Mouse (Mus musculus) megakaryocyte progenitor cell, adult 5-6 weeks (primary cell): ENCODE measurements at regions not wholly inside any gene's neighbourhood (a gene's known extent, or its start where the extent isn't known, plus 50 kb on each side); places are given as distances from the start of the nearest gene placed in this dataset.
A peak's percentile ranks its signal among the peaks of the same experiment; 100 is the strongest.

ENCODE experiments used
- ATAC-seq: replicated peaks from 2 replicates; pipeline ENCODE4 v1.8.0; 2016; ENCODE audit warnings: mild to moderate bottlenecking, moderate TSS enrichment, inconsistent platforms; ENCODE audit not compliant: poor library complexity

DNA sequence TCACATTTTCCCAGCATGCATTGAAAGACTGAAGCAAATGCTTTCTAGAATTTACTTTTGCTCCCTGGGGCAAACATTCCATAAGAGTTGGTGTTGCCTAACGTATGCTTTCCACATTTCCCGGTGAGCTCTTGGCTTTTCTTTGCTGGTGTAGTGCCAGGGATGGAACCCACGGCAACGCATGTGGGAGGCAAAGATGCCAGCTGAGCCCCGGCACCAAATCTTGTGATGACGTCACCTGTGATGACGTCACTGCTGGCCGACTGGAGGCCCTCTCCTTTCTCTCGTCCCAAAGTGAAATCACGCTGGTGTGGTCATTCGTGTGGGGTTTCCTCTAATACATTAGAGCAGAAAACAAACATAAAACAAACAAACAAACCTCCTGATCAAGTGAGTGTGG is 97.6 kb upstream of the Mvb12b start:
- ATAC-seq: no peak

DNA sequence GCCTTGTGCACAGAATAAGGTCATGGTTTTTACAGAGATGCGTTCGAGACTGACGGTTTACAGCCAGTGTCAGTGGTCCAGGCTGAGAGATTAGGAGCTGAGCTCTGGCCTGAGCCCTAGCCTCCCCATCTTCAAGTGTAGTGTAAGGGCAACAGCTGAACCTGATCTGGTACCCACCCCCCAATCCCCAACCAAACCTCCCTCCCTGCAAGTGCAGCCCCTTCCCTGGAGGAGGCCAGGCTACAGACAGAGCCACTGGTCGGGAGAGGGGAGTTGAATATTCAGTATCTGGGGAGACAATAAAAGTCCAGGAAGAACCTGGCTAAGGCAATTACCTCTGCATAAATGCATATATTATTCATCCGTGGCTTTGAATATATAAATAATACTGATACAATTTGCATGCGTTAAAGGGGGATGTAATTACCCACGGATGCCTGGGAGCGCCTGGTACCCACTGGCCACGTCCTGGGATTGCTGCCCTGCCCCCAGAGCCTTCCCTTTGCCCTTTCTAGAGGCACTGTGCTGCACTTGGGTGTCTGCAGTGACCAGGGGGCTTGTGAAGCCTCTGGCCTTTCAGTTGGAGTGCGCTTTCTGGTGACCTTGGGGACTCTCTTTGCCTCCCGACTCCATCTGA is 95.5 kb upstream of the Mvb12b start:
- ATAC-seq: no peak

GRCm38 (mm10) chr2:33981936-33982335 is 94.2 kb upstream of the Mvb12b start:
- ATAC-seq: no peak

DNA sequence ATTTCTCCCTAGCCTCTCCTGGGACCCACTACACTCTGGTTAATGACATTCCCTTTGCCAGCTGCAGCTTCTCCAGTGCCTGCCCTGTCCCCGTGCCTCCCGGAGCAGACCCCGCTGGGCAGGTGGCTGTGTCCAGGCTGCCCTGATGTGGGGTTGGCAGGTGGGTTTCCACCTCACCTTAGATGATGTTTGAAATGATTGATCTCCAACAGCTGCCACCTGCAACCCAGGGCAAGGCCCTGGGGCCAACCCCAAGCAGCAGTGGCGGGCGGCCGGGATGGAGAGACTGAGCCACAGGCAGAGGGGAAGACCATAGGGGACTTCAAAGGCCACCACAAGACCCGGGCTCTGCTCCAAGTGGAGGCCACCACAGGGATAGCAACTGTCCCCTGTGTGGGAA is 93.6 kb upstream of the Mvb12b start:
- ATAC-seq: no peak

DNA sequence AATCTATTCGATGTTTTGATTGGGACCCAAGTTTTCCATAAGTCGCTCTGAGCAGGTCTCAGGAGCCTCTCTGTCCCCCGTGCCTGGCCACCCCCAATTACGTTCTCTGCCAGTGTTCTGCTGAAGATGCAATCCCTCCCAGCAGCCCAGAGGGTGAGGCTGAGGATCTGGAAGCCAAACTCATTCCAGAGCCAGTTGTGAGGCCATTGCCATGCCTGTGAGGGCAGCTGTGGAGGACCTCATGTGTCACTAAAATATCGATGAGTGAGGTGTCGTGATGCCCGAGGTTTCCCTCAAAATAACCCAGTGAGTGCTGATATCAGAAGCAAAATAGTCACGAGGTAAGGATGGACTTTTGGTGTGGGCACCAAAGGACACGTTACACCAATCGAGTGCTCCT is 93.1 kb upstream of the Mvb12b start:
- ATAC-seq: no peak

GRCm38 (mm10) chr2:33979276-33979675 is 91.5 kb upstream of the Mvb12b start:
- no peak for ATAC-seq

DNA sequence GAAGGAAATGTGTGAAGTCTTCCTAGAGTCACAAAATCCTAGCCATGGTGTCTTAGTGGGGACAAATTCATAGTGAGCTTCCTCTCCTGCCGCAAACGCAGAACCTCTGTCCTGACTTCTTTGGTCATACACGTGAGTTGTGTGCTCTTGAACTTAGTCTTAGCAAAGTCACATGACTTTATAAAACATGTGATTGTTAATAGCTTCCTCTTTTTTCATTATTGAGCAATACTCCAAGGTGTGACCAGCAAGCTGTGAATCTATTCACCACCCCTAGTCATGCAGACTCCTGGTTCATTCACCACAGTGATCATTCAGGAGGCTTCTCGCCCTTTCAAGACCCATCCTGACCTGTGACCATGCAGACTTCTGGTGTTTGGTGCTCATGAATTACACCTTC is 90.8 kb upstream of the Mvb12b start:
- 0 out of 2 replicates have a peak, but pooled peaks have one; percentile 20 for ATAC-seq

DNA sequence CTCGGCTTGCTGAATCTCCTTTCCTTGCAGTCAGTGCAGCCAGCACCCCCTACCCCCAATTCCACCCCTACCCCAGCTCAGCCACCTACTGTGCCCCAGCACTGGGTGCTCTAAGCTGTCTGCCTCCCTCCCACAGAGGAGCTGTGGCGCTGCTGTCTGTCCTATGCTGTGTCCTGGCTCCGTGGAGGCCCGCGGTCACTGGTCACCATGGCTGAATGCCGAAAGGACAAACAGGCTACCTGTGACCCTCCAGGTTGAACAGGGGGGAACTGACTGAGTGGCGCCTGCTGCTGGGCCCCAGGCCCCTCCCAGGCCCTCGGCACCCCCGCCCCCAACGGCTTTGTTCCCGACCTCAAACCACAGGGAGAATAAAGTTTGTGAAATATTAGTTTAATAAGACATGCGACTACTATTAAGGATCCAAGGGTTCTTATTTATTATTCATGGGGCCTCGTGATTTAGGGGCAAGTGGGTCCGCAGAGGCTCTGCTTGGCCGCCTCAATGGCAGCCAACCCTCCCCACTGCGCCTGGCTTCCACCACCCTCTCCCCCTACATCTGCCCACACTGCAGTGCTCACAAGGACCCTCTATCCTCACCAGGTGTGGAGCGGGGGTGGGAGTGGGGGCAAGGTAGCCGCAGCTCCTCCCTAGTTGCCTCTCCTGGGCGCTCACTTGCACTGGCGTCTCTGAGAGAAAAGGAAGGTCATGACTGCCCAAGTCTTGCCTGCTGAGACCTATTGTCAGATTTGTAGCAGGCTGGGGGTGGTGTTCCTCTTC is 90.0 kb upstream of the Mvb12b start:
- no peak for ATAC-seq

DNA sequence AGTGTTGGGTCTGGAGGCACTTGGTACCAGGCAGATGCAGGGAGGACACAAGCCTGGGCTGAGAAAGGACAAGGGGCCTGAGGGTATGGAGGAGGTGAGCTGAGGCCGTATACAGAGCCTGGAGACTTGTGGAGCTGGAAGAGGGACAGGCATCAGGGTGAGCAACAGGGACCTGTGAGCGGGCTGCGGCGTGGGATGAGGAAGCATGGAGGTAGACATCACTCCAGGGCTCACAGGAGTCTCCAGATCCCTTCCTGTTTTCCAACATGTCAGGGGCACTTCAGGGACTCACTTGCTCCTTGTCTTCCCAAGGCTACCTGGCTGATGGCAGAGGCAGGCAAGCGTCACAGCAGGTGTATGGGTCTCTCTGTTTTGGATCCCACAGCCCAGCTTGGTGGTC is 89.4 kb upstream of the Mvb12b start:
- no peak for ATAC-seq

DNA sequence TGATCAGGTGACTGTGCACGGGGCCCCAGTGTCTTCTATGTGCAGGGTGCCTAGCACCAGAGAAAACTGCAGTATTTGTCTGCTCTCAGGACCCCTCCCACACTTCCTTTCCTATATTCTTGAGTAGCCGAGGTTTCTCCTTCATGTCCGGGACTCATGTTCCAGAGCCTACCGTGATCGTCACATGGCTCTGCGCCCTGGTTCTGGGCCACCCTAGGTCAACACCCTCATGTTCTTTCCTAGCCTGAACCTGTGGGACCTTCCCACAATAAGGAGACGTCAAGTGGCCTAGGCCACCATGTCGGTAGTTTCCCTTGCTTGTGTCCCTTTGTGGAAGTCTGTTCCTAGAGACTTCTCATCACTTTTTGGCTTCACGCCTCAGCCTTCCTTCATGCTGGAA is 88.4 kb upstream of the Mvb12b start:
- no peak for ATAC-seq

DNA sequence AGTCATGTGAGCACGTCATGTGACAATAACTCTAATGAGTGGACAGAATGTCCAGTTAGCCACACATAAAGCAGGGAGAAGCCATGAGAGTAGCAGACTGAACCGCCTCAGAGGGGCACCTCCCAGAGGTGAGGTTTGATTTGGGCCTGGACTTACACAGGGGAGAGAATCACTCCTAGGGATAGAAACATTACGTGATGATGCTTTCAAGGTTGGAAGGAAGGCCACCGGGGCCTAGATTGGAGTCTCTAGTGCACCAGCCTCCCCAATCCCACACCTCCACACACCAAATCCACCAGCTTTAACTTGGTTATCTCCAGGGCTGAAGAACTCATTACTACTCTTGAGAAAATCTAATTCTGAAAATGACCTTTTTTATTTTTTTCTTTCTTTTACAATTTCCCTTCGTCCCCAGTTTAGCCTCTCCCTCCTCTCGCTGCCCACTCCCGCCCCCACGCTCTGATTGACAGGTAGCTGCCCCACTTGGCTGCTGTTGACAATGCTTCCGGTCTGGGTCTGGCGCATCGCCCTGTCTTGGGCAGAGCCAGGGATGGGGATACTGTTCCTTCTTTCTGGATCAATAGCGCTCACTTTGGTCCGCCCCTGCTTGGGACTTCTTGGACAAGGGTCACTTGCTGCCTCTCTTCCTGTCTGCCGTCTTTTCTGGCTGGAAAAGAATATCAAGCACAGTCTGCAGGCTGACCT is 87.8 kb upstream of the Mvb12b start:
- ATAC-seq: no peak

DNA sequence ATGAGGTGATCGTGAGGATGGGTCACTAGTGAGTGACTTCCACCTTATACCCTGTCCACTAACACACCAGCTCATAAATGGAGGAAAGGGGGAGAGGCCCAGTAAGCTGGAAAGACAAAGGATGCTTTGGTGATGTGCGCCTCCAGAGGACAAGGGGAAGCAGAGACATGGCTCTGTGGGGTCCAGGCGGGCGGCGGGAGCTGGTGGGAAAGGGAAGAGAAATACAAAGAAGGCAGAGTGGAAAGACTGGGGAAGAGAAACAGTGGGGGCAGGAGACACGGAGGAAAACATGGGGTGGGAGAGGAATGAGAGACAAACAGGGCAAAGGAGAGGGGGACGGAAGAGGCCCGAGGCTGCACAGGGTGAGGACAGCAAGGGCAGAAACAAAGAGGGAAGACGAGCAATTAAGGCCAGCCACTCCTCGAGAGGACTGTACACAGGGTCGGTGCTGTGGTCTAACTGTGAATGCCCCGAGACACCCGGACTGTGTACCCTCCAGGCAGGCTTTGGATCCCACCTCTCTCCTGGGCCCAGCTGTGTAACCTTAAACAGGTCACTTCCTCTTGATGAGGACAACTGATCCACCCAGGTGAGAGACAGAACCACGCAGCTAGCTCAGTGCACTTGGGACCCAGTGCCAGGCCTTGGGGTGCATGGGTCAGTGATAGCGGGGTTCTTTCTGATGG is 87.1 kb upstream of the Mvb12b start:
- no peak for ATAC-seq

DNA sequence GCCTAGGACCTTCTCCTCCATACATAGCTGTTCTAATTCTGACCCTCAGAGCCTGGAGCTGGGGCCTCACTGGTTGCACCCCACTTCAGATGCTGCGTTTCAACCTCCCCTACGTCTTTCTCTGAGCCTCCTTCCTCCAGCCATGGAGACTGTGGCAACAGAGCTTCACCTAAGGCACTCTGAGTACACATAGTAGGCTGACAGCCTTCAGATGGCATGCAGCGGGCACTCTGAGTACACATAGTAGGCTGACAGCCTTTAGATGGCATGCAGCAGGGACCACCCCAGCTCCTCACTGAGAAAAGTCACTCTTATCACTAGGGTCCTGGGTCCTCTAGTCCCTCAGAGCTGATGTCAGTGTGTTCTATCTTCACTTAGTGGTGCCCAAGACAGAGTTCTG is 86.3 kb upstream of the Mvb12b start:
- ATAC-seq: no peak

GRCm38 (mm10) chr2:33973213-33973834 is 85.6 kb upstream of the Mvb12b start:
- ATAC-seq: peak; percentile 92

GRCm38 (mm10) chr2:33966984-33967421 is 79.3 kb upstream of the Mvb12b start:
- no peak for ATAC-seq

DNA sequence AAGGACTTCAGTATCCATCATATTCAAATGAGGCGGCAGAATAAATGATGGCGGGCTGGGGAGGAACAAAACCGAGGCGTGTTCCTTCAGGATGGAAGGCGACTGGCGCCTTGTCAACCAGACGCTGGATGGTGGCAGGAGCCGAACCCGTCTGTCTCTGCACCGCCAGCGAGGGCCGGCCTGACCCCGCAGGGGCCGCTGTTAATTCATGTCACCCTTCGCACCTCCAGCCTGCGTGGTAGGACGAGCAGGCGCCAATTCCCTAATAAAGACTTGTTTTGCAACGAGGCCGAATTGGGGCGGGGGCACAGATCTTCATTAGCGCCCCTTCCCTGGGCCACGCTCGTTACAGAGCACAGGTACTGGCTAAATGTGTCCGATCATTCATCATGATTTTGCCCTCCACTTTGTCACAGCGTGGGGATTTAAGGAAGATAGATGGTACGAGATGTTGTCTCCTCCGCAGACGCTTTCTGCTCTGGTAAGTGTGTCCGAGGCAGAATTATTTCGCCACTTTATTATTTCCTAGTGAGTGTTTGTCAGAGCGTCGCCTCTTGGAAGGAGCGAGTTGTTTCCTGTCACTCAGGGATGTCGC is 78.7 kb upstream of the Mvb12b start:
- no peak for ATAC-seq

DNA sequence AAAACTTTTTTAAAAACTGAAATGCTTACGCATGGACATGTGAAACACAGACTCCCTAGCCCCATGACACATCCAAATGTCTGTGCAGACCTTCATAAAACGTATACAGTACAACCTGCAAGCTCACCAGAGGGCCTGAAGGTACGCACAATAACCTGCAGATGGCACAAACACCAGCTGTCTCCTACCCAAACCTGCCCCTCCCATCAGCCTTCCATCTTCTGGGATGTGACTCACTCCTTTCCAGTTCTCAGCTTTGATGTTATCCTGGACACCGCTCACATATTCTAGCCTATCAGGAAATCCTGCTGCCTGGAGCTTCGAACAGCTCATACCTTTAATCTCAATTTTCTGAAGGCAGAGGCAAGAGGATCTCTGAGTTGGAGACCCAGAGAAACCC is 76.3 kb upstream of the Mvb12b start:
- no peak for ATAC-seq

- peak; percentile 20; the same call in 1 of the 2 replicates for ATAC-seq
Observed at GRCm38 (mm10) chr2:33962355-33963037, 74.8 kb upstream of the Mvb12b start.

DNA sequence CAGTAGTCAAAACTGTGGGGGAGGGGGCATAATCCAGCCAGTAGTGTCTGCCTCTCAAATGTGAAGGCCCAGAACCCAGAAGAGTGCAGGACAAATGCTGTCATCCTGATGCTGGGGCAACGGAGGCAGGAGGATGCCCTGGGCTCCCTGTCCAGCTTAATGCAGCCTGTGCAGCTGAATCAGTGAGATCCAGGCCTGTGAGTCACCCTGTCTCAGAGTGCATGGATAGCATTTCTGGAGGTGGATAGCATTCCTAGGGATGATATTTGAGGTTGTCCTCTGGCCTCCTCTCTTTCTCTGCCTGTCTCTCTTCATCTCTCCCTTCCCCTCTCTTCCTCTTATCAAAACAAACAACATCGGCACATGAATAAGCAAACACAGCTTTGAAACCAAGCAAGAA is 73.8 kb upstream of the Mvb12b start:
- no peak for ATAC-seq

DNA sequence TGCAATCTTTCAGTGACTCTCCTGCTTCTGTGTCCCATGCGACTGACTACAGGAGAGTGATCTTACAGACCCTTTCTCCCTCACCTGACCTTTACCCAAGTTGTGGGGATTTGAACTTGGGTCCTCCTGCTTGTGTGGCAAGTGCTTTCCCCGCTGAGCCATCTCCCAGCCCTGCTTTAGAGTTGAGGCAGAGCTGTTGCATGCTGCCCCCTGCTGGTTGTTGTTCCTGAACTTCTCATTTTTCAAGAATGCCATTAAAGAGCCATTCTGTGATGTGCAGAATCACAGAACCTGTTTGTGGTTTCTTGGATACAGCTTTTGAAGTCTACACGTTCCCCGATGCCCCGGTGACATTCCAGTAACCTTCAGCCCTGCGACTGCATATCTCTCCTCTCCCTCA is 70.0 kb upstream of the Mvb12b start:
- ATAC-seq: peak; percentile 57
